Mouse (Mus musculus): ENCODE results near the gene Myog. TPM values are rescaled to one million over a fixed set of nuclear protein-coding genes. Genes with fewer than 3 reads are reported as not detected.
A peak's percentile ranks its signal among the peaks of the same experiment; 100 is the strongest.

Gene Myog
- polyA plus RNA-seq, 2 experiments = 149 to 165 TPM

DNA sequence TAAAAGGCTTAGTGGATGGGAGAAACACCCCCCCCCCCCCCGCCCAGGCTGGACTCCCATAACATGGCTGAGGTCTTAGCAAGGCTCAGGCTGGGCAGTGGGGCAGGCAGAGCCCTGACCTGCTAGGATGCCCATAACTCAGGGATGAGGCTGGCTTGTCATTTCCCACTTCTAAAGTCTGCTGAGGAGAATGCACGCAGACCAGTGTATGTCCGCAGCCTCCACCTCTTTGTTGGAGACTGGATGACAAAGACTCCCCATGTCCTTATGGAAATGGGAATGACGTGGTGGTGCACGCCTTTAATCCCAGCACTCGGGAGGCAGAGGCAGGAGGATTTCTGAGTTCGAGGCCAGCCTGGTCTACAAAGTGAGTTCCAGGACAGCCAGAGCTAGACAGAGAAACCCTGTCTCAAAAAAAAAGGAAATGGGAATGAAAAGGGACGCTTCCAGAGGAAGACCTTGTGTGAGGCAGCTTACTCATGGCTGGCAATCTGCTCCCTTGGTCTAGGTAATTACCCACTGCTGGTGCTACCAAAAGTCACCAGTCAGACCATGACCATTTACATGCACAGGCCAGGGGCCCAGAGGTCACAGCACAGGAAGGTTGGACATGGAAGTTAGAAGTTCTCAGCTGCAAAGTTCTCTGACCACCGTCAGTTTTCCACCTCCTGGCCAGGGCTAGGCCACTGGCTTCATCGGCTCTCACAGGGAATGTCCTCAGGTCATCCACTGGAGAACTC lies 43.8 kb downstream of the Myog start:
- Histone ChIP-seq H3K27me3 (ENCODE audit: control insufficient read depth, insufficient read depth, low read length) (no peaks in the 10 kb centered on the region), H3K9me3 (ENCODE audit: control insufficient read depth, low read length) (no peaks in the 10 kb centered on the region), H3K4me3 (replicated peaks; ENCODE audit: low read length) (no peak overlapping the region), H3K36me3 (ENCODE audit: control insufficient read depth, insufficient read depth, low read length) (no peaks in the 10 kb centered on the region; the same call in 1 of the 2 replicates), H3K4me1 (ENCODE audit: control insufficient read depth, insufficient read depth, low read length) (peaks cover 16% of the 10 kb centered on the region), H3K4me2 (replicated peaks; ENCODE audit: low read depth, low read length, severe bottlenecking) (no peak overlapping the region), H3K9ac (ENCODE audit: low read depth, low read length, severe bottlenecking) (no peak overlapping the region), H3K27ac (replicated peaks; ENCODE audit: low read depth, low read length) (no peak overlapping the region)
- ATAC-seq (ENCODE audit: low FRiP score, low read depth) (no peak), DNase-seq (ENCODE audit: low spot score) (no peak)
- no peak for TF ChIP-seq POLR2A (IDR thresholded peaks at IDR 0.05; ENCODE audit: borderline replicate concordance, extremely low read depth, insufficient read depth, insufficient read length)
- 95% methylated on average over 9 of the region's 10 CpGs for WGBS

- Histone ChIP-seq H3K9ac (ENCODE audit: low read depth, low read length, severe bottlenecking) (no peak overlapping the region), H3K4me2 (replicated peaks; ENCODE audit: low read depth, low read length, severe bottlenecking) (no peak overlapping the region), H3K27ac (replicated peaks; ENCODE audit: low read depth, low read length) (no peak overlapping the region), H3K9me3 (ENCODE audit: control insufficient read depth, low read length) (no peaks in the 10 kb centered on the region), H3K27me3 (ENCODE audit: control insufficient read depth, insufficient read depth, low read length) (no peaks in the 10 kb centered on the region), H3K4me3 (replicated peaks; ENCODE audit: low read length) (no peak overlapping the region), H3K4me1 (ENCODE audit: control insufficient read depth, insufficient read depth, low read length) (peaks cover 16% of the 10 kb centered on the region), H3K36me3 (ENCODE audit: control insufficient read depth, insufficient read depth, low read length) (no peaks in the 10 kb centered on the region; the same call in 1 of the 2 replicates)
- TF ChIP-seq POLR2A (IDR thresholded peaks at IDR 0.05; ENCODE audit: borderline replicate concordance, extremely low read depth, insufficient read depth, insufficient read length) = no peak
- ATAC-seq (ENCODE audit: low FRiP score, low read depth) (no peak), DNase-seq (ENCODE audit: low spot score) (no peak)
- WGBS = 65% methylated on average over 7 of the region's 7 CpGs
These were observed 44.5 kb downstream of the Myog start for GRCm38 (mm10) chr1:134334111-134334827.

GRCm38 (mm10) chr1:134335211-134335923 lies 45.6 kb downstream of the Myog start:
- Histone ChIP-seq H3K27ac (replicated peaks; ENCODE audit: low read depth, low read length) (0 out of 2 replicates have a peak overlapping the region, but pooled peaks have one; percentile 5), H3K27me3 (ENCODE audit: control insufficient read depth, insufficient read depth, low read length) (no peaks in the 10 kb centered on the region), H3K4me1 (ENCODE audit: control insufficient read depth, insufficient read depth, low read length) (peaks cover 16% of the 10 kb centered on the region), H3K9me3 (ENCODE audit: control insufficient read depth, low read length) (no peaks in the 10 kb centered on the region), H3K4me3 (replicated peaks; ENCODE audit: low read length) (no peak overlapping the region), H3K36me3 (ENCODE audit: control insufficient read depth, insufficient read depth, low read length) (no peaks in the 10 kb centered on the region), H3K9ac (ENCODE audit: low read depth, low read length, severe bottlenecking) (no peak overlapping the region), H3K4me2 (replicated peaks; ENCODE audit: low read depth, low read length, severe bottlenecking) (no peak overlapping the region)
- WGBS = 65% methylated on average over 13 of the region's 13 CpGs
- no peak for TF ChIP-seq POLR2A (IDR thresholded peaks at IDR 0.05; ENCODE audit: borderline replicate concordance, extremely low read depth, insufficient read depth, insufficient read length)
- DNase-seq (ENCODE audit: low spot score) (no peak), ATAC-seq (ENCODE audit: low FRiP score, low read depth) (no peak)

DNA sequence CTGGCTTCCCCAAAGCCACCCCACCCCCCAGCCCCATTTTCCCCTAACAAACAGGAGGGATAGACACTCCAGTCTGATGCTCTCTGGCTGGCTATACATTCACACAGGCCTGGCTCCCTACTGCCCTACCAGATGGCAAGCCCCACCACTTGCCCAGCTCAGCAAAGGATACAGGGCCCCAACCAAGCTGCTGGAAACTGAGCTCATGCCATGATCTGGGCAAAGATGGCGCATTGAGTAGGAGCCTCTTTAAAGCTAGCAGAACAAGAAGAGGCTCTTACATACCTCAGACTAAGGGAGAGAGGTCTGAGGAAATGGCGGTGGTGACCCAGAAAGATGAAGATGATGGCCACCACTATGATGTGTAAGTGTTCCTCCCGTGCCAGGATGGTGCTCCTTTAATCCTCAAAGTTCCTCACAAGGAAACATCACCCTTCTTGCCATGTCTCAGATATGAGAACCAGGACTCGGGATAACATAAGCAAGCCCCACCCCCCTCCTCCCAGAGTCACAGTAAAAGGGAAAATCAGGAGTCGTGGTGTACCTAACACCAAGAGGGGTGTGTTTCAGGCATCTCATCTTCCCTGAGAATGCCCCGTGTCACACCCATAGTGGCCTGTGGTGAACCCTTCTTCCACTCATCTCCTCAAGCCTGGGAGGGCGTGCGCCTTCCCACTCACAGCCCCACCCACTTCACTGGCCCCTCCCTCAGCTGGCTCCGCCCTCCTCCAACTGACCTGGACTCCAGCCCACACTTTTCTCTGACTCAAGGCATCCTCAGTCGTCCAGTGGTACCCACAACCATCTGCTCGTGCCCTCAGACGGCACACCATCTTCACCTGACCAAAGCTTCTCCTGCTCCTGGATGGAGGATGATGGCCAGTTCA lies 46.4 kb downstream of the Myog start:
- Histone ChIP-seq H3K36me3 (ENCODE audit: control insufficient read depth, insufficient read depth, low read length) (no peaks in the 10 kb centered on the region), H3K9ac (ENCODE audit: low read depth, low read length, severe bottlenecking) (no peak overlapping the region), H3K27ac (replicated peaks; ENCODE audit: low read depth, low read length) (no peak overlapping the region), H3K4me1 (ENCODE audit: control insufficient read depth, insufficient read depth, low read length) (peaks cover 16% of the 10 kb centered on the region), H3K27me3 (ENCODE audit: control insufficient read depth, insufficient read depth, low read length) (no peaks in the 10 kb centered on the region), H3K4me2 (replicated peaks; ENCODE audit: low read depth, low read length, severe bottlenecking) (no peak overlapping the region), H3K9me3 (ENCODE audit: control insufficient read depth, low read length) (no peaks in the 10 kb centered on the region), H3K4me3 (replicated peaks; ENCODE audit: low read length) (no peak overlapping the region)
- no peak for TF ChIP-seq POLR2A (IDR thresholded peaks at IDR 0.05; ENCODE audit: borderline replicate concordance, extremely low read depth, insufficient read depth, insufficient read length)
- DNase-seq (ENCODE audit: low spot score) = no peak
- ATAC-seq (ENCODE audit: low FRiP score, low read depth) = no peak
- WGBS = 79% methylated on average over 12 of the region's 12 CpGs

Measured in limb, embryonic 14.5 days (tissue).